In genomic region chr11:103080323-103081091, GRCm38 (mm10) we compare ENCODE assay signal across 8 mouse cellular contexts. TPM values are rescaled to one million over a fixed set of nuclear protein-coding genes. Genes with fewer than 3 reads are reported as not detected.
DNase-seq lines count a peak whose midpoint lies in the region; ATAC-seq and TF ChIP-seq lines count a peak whose summit lies in the region.

No protein-coding gene starts in this region.

- H3K4me3 ChIP-seq in kidney, embryonic 14.5 days (ENCODE audit: low read length), result peak overlapping the region; percentile 30
- peak overlapping the region; percentile 29 for H3K4me3 ChIP-seq in bone marrow, adult 2 months (replicated peaks; ENCODE audit: control insufficient read depth, low read depth, low read length)
- H3K4me3 ChIP-seq in forebrain, embryonic 15.5 days, result peak overlapping the region; percentile 30
- H3K4me3 ChIP-seq in liver, embryonic 16.5 days (ENCODE audit: low read depth, low read length), result peak overlapping the region; percentile 33

- no peak for DNase-seq in kidney, postnatal 36 days
- DNase-seq in thymus, postnatal 25 days, result peak; percentile 18
- no peak for DNase-seq in spleen, postnatal 36 days (ENCODE audit: low spot score in 2 of 2)
- DNase-seq in adrenal gland, adult 18-20 months (ENCODE audit: low spot score in 2 of 2), result no peak

- peaks cover 13% of the 10 kb centered on the region for H3K27me3 ChIP-seq in kidney, embryonic 14.5 days (ENCODE audit: control insufficient read depth, insufficient read depth, low read length)
- H3K27me3 ChIP-seq in forebrain, embryonic 15.5 days, result peaks cover 27% of the 10 kb centered on the region
- H3K27me3 ChIP-seq in liver, embryonic 16.5 days (ENCODE audit: control insufficient read depth, insufficient read depth, low read depth, low read length), result peaks cover 21% of the 10 kb centered on the region

- peak overlapping the region; percentile 34; the same call in 1 of the 2 replicates for H3K9ac ChIP-seq in kidney, embryonic 14.5 days (ENCODE audit: low read depth, low read length)
- peak overlapping the region; percentile 32; the same call in 1 of the 2 replicates for H3K9ac ChIP-seq in forebrain, embryonic 15.5 days (replicated peaks)
- no peak overlapping the region for H3K9ac ChIP-seq in liver, embryonic 16.5 days (ENCODE audit: low read depth, low read length)

- H3K27ac ChIP-seq in kidney, embryonic 14.5 days (ENCODE audit: low read depth, low read length), result no peak overlapping the region
- H3K27ac ChIP-seq in bone marrow, adult 2 months (ENCODE audit: control insufficient read depth, insufficient read depth, low read depth, low read length, poor library complexity), result no peak overlapping the region; the same call in 1 of the 2 replicates
- no peak overlapping the region for H3K27ac ChIP-seq in forebrain, embryonic 15.5 days (replicated peaks)
- no peak overlapping the region for H3K27ac ChIP-seq in liver, embryonic 16.5 days (ENCODE audit: low read length)

- peak; percentile 27; the same call in 1 of the 2 replicates for TF ChIP-seq CTCF in bone marrow, adult 2 months (IDR thresholded peaks at IDR 0.05; ENCODE audit: control insufficient read depth, insufficient read depth, low read length)

- ATAC-seq in kidney, embryonic 14.5 days (ENCODE audit: low FRiP score, low TSS enrichment), result peak; percentile 53
- ATAC-seq in forebrain, embryonic 15.5 days (replicated peaks), result 0 out of 2 replicates have a peak, but pooled peaks have one; percentile 32
- no peak for ATAC-seq in liver, embryonic 16.5 days (ENCODE audit: low read depth)

- 3% methylated on average over 43 of the region's 43 CpGs for whole genome bisulfite sequencing in kidney, embryonic 14.5 days
- WGBS in bone marrow, adult 2 months, result 11% methylated on average over 43 of the region's 43 CpGs
- 1% methylated on average over 43 of the region's 43 CpGs for WGBS in forebrain, embryonic 15.5 days
- WGBS in liver, embryonic 16.5 days (ENCODE audit: insufficient replicate concordance), result 3% methylated on average over 43 of the region's 43 CpGs

- H3K4me1 ChIP-seq in kidney, embryonic 14.5 days (ENCODE audit: control insufficient read depth, insufficient read depth, low read length), result no peaks in the 10 kb centered on the region; the same call in 1 of the 2 replicates
- no peaks in the 10 kb centered on the region; the same call in none of the 2 replicates for H3K4me1 ChIP-seq in bone marrow, adult 2 months (ENCODE audit: control insufficient read depth, insufficient read depth, low read length)
- H3K4me1 ChIP-seq in forebrain, embryonic 15.5 days, result peaks cover 10% of the 10 kb centered on the region
- H3K4me1 ChIP-seq in liver, embryonic 16.5 days (ENCODE audit: control insufficient read depth, low read depth, low read length), result peaks cover 4% of the 10 kb centered on the region

- H3K9me3 ChIP-seq in kidney, embryonic 14.5 days (ENCODE audit: control insufficient read depth, low read length), result no peaks in the 10 kb centered on the region
- no peaks in the 10 kb centered on the region for H3K9me3 ChIP-seq in forebrain, embryonic 15.5 days
- H3K9me3 ChIP-seq in liver, embryonic 16.5 days (replicated peaks; ENCODE audit: control insufficient read depth, low read length), result no peaks in the 10 kb centered on the region

- no peaks in the 10 kb centered on the region for H3K36me3 ChIP-seq in kidney, embryonic 14.5 days (ENCODE audit: control insufficient read depth, insufficient read depth, low read length)
- no peaks in the 10 kb centered on the region for H3K36me3 ChIP-seq in forebrain, embryonic 15.5 days
- H3K36me3 ChIP-seq in liver, embryonic 16.5 days (ENCODE audit: control insufficient read depth, insufficient read depth), result no peaks in the 10 kb centered on the region

- no peak for TF ChIP-seq POLR2A in bone marrow, adult 2 months (IDR thresholded peaks at IDR 0.05; ENCODE audit: borderline replicate concordance, control insufficient read depth, low read depth, low read length)

- H3K4me2 ChIP-seq in kidney, embryonic 14.5 days (replicated peaks; ENCODE audit: low read depth, low read length), result peak overlapping the region; percentile 51
- H3K4me2 ChIP-seq in forebrain, embryonic 15.5 days (replicated peaks), result peak overlapping the region; percentile 53
- H3K4me2 ChIP-seq in liver, embryonic 16.5 days (ENCODE audit: low read depth, low read length), result peak overlapping the region; percentile 50

RNA-seq across cellular contexts. Expression of gene Plcd3, which starts 21.0 kb away (rescaled TPM):
- polyA plus RNA-seq in kidney, embryonic 14.5 days (2014; fragmentation: Nextera tagmentation; extraction: Ambion mirVana), result 3.2 and 4.4 TPM in 2 replicates
- polyA plus RNA-seq in bone marrow, adult 2 months (2011; ENCODE audit: insufficient read depth, insufficient read length, low replicate concordance, missing spikeins), result 2.6 and 5.1 TPM in 2 replicates
- polyA plus RNA-seq in forebrain, embryonic 15.5 days (2015; fragmentation: Nextera tagmentation; extraction: Ambion mirVana), result 1.9 and 2.3 TPM in 2 replicates
- 0.40 and 0.58 TPM in 2 replicates for polyA plus RNA-seq in liver, embryonic 16.5 days (2015; fragmentation: Nextera tagmentation; extraction: Ambion mirVana)
- 10 to 100 TPM in 1 of 2 experiments, 1 to 10 TPM in 1; 6.6 to 12.0 TPM for total RNA-seq in adrenal gland, adult 18-20 months (2021)

RNA-seq across cellular contexts. Expression of gene Acbd4, which starts 21.0 kb away (rescaled TPM):
- polyA plus RNA-seq in kidney, embryonic 14.5 days (2014; fragmentation: Nextera tagmentation; extraction: Ambion mirVana), result 15.8 and 16.9 TPM in 2 replicates
- 25.5 and 34.1 TPM in 2 replicates for polyA plus RNA-seq in bone marrow, adult 2 months (2011; ENCODE audit: insufficient read depth, insufficient read length, low replicate concordance, missing spikeins)
- polyA plus RNA-seq in forebrain, embryonic 15.5 days (2015; fragmentation: Nextera tagmentation; extraction: Ambion mirVana), result 14.6 and 14.8 TPM in 2 replicates
- polyA plus RNA-seq in liver, embryonic 16.5 days (2015; fragmentation: Nextera tagmentation; extraction: Ambion mirVana), result 51.3 and 54.4 TPM in 2 replicates
- total RNA-seq in adrenal gland, adult 18-20 months (2021), result 100 to 1,000 TPM; 116 to 169 TPM

RNA-seq across cellular contexts. Expression of gene Hexim1, which starts 35.5 kb away (rescaled TPM):
- 7.1 and 8.9 TPM in 2 replicates for polyA plus RNA-seq in kidney, embryonic 14.5 days (2014; fragmentation: Nextera tagmentation; extraction: Ambion mirVana)
- polyA plus RNA-seq in bone marrow, adult 2 months (2011; ENCODE audit: insufficient read depth, insufficient read length, low replicate concordance, missing spikeins), result 14.0 and 21.8 TPM in 2 replicates
- 3.4 and 3.8 TPM in 2 replicates for polyA plus RNA-seq in forebrain, embryonic 15.5 days (2015; fragmentation: Nextera tagmentation; extraction: Ambion mirVana)
- 1.7 and 1.9 TPM in 2 replicates for polyA plus RNA-seq in liver, embryonic 16.5 days (2015; fragmentation: Nextera tagmentation; extraction: Ambion mirVana)
- 10 to 100 TPM; 71.1 to 83.3 TPM for total RNA-seq in adrenal gland, adult 18-20 months (2021)

RNA-seq across cellular contexts. Expression of gene Hexim2, which starts 51.7 kb away (rescaled TPM):
- 8.3 and 10.3 TPM in 2 replicates for polyA plus RNA-seq in kidney, embryonic 14.5 days (2014; fragmentation: Nextera tagmentation; extraction: Ambion mirVana)
- 2.8 and 5.7 TPM in 2 replicates for polyA plus RNA-seq in bone marrow, adult 2 months (2011; ENCODE audit: insufficient read depth, insufficient read length, low replicate concordance, missing spikeins)
- polyA plus RNA-seq in forebrain, embryonic 15.5 days (2015; fragmentation: Nextera tagmentation; extraction: Ambion mirVana), result 20.8 and 23.8 TPM in 2 replicates
- 5.2 and 5.7 TPM in 2 replicates for polyA plus RNA-seq in liver, embryonic 16.5 days (2015; fragmentation: Nextera tagmentation; extraction: Ambion mirVana)
- total RNA-seq in adrenal gland, adult 18-20 months (2021), result 1 to 10 TPM; 2.8 to 5.6 TPM

RNA-seq across cellular contexts. Expression of gene Dcakd, which starts 52.4 kb away (rescaled TPM):
- 225 and 229 TPM in 2 replicates for polyA plus RNA-seq in kidney, embryonic 14.5 days (2014; fragmentation: Nextera tagmentation; extraction: Ambion mirVana)
- polyA plus RNA-seq in bone marrow, adult 2 months (2011; ENCODE audit: insufficient read depth, insufficient read length, low replicate concordance, missing spikeins), result 10.0 and 13.9 TPM in 2 replicates
- 152 and 168 TPM in 2 replicates for polyA plus RNA-seq in forebrain, embryonic 15.5 days (2015; fragmentation: Nextera tagmentation; extraction: Ambion mirVana)
- 22.9 and 29.0 TPM in 2 replicates for polyA plus RNA-seq in liver, embryonic 16.5 days (2015; fragmentation: Nextera tagmentation; extraction: Ambion mirVana)
- 10 to 100 TPM; 44.7 to 54.1 TPM for total RNA-seq in adrenal gland, adult 18-20 months (2021)
